Mouse (Mus musculus): ENCODE results near the gene Pglyrp4. TPM values are rescaled to one million over a fixed set of nuclear protein-coding genes. Genes with fewer than 3 reads are reported as not detected.
"Not testable (repeated sequence)": the region's sequence is repeated elsewhere in the genome, so short reads cannot be mapped to it uniquely, and the experiment has no call there.

The Pglyrp4 gene
- polyA plus RNA-seq (2016; fragmentation: Nextera tagmentation; extraction: Ambion mirVana), result not detected in 2 replicates

- ATAC-seq (ENCODE audit: insufficient number of reproducible peaks, insufficient read depth, low FRiP score, low TSS enrichment), result no peak
- no peaks in the 10 kb centered on the region for H3K4me1 ChIP-seq
- no peaks in the 10 kb centered on the region for H3K27me3 ChIP-seq
- WGBS, result 81% methylated on average over 3 of the region's 3 CpGs
- H3K4me2 ChIP-seq (replicated peaks), result no peak within 1 kb of the TSS
- H3K36me3 ChIP-seq, result no peaks in the 10 kb centered on the region
- H3K27ac ChIP-seq, result no peak within 1 kb of the TSS
- no peak within 1 kb of the TSS for H3K9ac ChIP-seq
- no peak within 1 kb of the TSS for H3K4me3 ChIP-seq
- H3K9me3 ChIP-seq, result no peaks in the 10 kb centered on the region
These were observed at the start of gene Pglyrp4 for GRCm38 (mm10) chr3:90726606-90727005. TSS of gene Pglyrp4 (plus strand) at chr3:90726906.

- no peak overlapping the region for H3K4me2 ChIP-seq (replicated peaks)
- H3K9ac ChIP-seq, result no peak overlapping the region
- H3K27me3 ChIP-seq, result no peaks in the 10 kb centered on the region
- H3K4me3 ChIP-seq, result no peak overlapping the region
- ATAC-seq (ENCODE audit: insufficient number of reproducible peaks, insufficient read depth, low FRiP score, low TSS enrichment), result no peak
- no peaks in the 10 kb centered on the region for H3K4me1 ChIP-seq
- no peaks in the 10 kb centered on the region for H3K36me3 ChIP-seq
- H3K27ac ChIP-seq, result no peak overlapping the region
- H3K9me3 ChIP-seq, result no peaks in the 10 kb centered on the region
- WGBS, result 53% methylated on average over 3 of the region's 3 CpGs
These were observed 48.0 kb upstream of the Pglyrp4 start for GRCm38 (mm10) chr3:90678656-90679055.

- ATAC-seq (ENCODE audit: insufficient number of reproducible peaks, insufficient read depth, low FRiP score, low TSS enrichment), result no peak
These were observed 42.8 kb upstream of the Pglyrp4 start for GRCm38 (mm10) chr3:90683929-90684328.

GRCm38 (mm10) chr3:90686835-90687234 lies 39.9 kb upstream of the Pglyrp4 start:
- no peak overlapping the region for H3K27ac ChIP-seq
- no peaks in the 10 kb centered on the region for H3K4me1 ChIP-seq
- no peaks in the 10 kb centered on the region for H3K36me3 ChIP-seq
- ATAC-seq (ENCODE audit: insufficient number of reproducible peaks, insufficient read depth, low FRiP score, low TSS enrichment), result no peak
- no peaks in the 10 kb centered on the region for H3K9me3 ChIP-seq
- no peak overlapping the region for H3K9ac ChIP-seq
- no peak overlapping the region for H3K4me3 ChIP-seq
- H3K4me2 ChIP-seq (replicated peaks), result no peak overlapping the region
- 84% methylated on average over 2 of the region's 2 CpGs for WGBS
- no peaks in the 10 kb centered on the region for H3K27me3 ChIP-seq

More at GRCm38 (mm10) chr3:90683929-90684328, 42.8 kb upstream of the Pglyrp4 start:
- no peak overlapping the region for H3K9ac ChIP-seq
- H3K27ac ChIP-seq, result no peak overlapping the region
- H3K9me3 ChIP-seq, result no peaks in the 10 kb centered on the region
- H3K4me3 ChIP-seq, result no peak overlapping the region
- no peaks in the 10 kb centered on the region for H3K4me1 ChIP-seq
- H3K4me2 ChIP-seq (replicated peaks), result no peak overlapping the region
- no peaks in the 10 kb centered on the region for H3K36me3 ChIP-seq
- H3K27me3 ChIP-seq, result no peaks in the 10 kb centered on the region
- WGBS, result 93% methylated on average over 3 of the region's 3 CpGs

GRCm38 (mm10) chr3:90693496-90693895 lies 33.2 kb upstream of the Pglyrp4 start:
- 74% methylated on average over 2 of the region's 2 CpGs for WGBS
- H3K36me3 ChIP-seq, result no peaks in the 10 kb centered on the region
- no peaks in the 10 kb centered on the region for H3K27me3 ChIP-seq
- no peaks in the 10 kb centered on the region for H3K9me3 ChIP-seq
- no peak overlapping the region for H3K27ac ChIP-seq
- H3K9ac ChIP-seq, result no peak overlapping the region
- ATAC-seq (ENCODE audit: insufficient number of reproducible peaks, insufficient read depth, low FRiP score, low TSS enrichment), result no peak
- no peak overlapping the region for H3K4me2 ChIP-seq (replicated peaks)
- no peaks in the 10 kb centered on the region for H3K4me1 ChIP-seq
- no peak overlapping the region for H3K4me3 ChIP-seq

- Histone ChIP-seq H3K9ac (no peak within 1 kb of the TSS), H3K36me3 (no peaks in the 10 kb centered on the region), H3K27me3 (no peaks in the 10 kb centered on the region), H3K4me1 (no peaks in the 10 kb centered on the region), H3K4me2 (replicated peaks) (no peak within 1 kb of the TSS), H3K27ac (no peak within 1 kb of the TSS), H3K4me3 (no peak within 1 kb of the TSS), H3K9me3 (no peaks in the 10 kb centered on the region)
- 68% methylated on average over 3 of the region's 3 CpGs for WGBS
- no peak for ATAC-seq (ENCODE audit: insufficient number of reproducible peaks, insufficient read depth, low FRiP score, low TSS enrichment)
These were observed 31.1 kb upstream of the Pglyrp4 start, which contains the start of gene S100a9 for GRCm38 (mm10) chr3:90695613-90696012. TSS of gene S100a9 (minus strand) at chr3:90695721.

- H3K4me3 ChIP-seq, result no peak overlapping the region
- no peaks in the 10 kb centered on the region for H3K9me3 ChIP-seq
- no peak overlapping the region for H3K27ac ChIP-seq
- no peak overlapping the region for H3K4me2 ChIP-seq (replicated peaks)
- H3K4me1 ChIP-seq, result no peaks in the 10 kb centered on the region
- no peaks in the 10 kb centered on the region for H3K27me3 ChIP-seq
- H3K9ac ChIP-seq, result no peak overlapping the region
- no peaks in the 10 kb centered on the region for H3K36me3 ChIP-seq
- 91% methylated on average over 2 of the region's 2 CpGs for WGBS
- no peak for ATAC-seq (ENCODE audit: insufficient number of reproducible peaks, insufficient read depth, low FRiP score, low TSS enrichment)
These were observed 24.5 kb upstream of the Pglyrp4 start for GRCm38 (mm10) chr3:90702244-90702643.

GRCm38 (mm10) chr3:90708523-90709202 lies 18.0 kb upstream of the Pglyrp4 start:
- Histone ChIP-seq H3K36me3 (no peaks in the 10 kb centered on the region), H3K4me1 (no peaks in the 10 kb centered on the region), H3K4me2 (replicated peaks) (no peak overlapping the region), H3K9ac (no peak overlapping the region), H3K9me3 (no peaks in the 10 kb centered on the region), H3K27me3 (no peaks in the 10 kb centered on the region), H3K4me3 (no peak overlapping the region), H3K27ac (no peak overlapping the region)
- no peak for ATAC-seq (ENCODE audit: insufficient number of reproducible peaks, insufficient read depth, low FRiP score, low TSS enrichment)
- 20% methylated on average over 4 of the region's 4 CpGs for WGBS

GRCm38 (mm10) chr3:90709591-90710460 lies 16.9 kb upstream of the Pglyrp4 start:
- H3K4me1 ChIP-seq, result no peaks in the 10 kb centered on the region
- no peaks in the 10 kb centered on the region for H3K36me3 ChIP-seq
- no peak overlapping the region for H3K9ac ChIP-seq
- no peak overlapping the region for H3K4me3 ChIP-seq
- ATAC-seq (ENCODE audit: insufficient number of reproducible peaks, insufficient read depth, low FRiP score, low TSS enrichment), result no peak
- H3K4me2 ChIP-seq (replicated peaks), result no peak overlapping the region
- 49% methylated on average over 12 of the region's 12 CpGs for WGBS
- H3K27ac ChIP-seq, result no peak overlapping the region
- no peaks in the 10 kb centered on the region for H3K27me3 ChIP-seq
- H3K9me3 ChIP-seq, result no peaks in the 10 kb centered on the region

- no peaks in the 10 kb centered on the region for H3K36me3 ChIP-seq
- H3K27me3 ChIP-seq, result no peaks in the 10 kb centered on the region
- H3K9ac ChIP-seq, result no peak overlapping the region
- no peak overlapping the region for H3K4me3 ChIP-seq
- no peak overlapping the region for H3K4me2 ChIP-seq (replicated peaks)
- no peak overlapping the region for H3K27ac ChIP-seq
- no peak for ATAC-seq (ENCODE audit: insufficient number of reproducible peaks, insufficient read depth, low FRiP score, low TSS enrichment)
- H3K4me1 ChIP-seq, result no peaks in the 10 kb centered on the region
- H3K9me3 ChIP-seq, result no peaks in the 10 kb centered on the region
- 93% methylated on average over 1 of the region's 1 CpGs for WGBS
These were observed 23.0 kb downstream of the Pglyrp4 start for GRCm38 (mm10) chr3:90749658-90750057.

- not testable (repeated sequence) for H3K9me3 ChIP-seq; H3K4me3 ChIP-seq; H3K27me3 ChIP-seq; H3K4me2 ChIP-seq (replicated peaks); H3K9ac ChIP-seq; H3K4me1 ChIP-seq; H3K27ac ChIP-seq; ATAC-seq (ENCODE audit: insufficient number of reproducible peaks, insufficient read depth, low FRiP score, low TSS enrichment); H3K36me3 ChIP-seq
- WGBS, result 85% methylated on average over 1 of the region's 1 CpGs
These were observed 51.1 kb downstream of the Pglyrp4 start, which contains the start of gene Gm5849 for GRCm38 (mm10) chr3:90777776-90778175. TSS of gene Gm5849 (minus strand) at chr3:90777876.
